Mouse (Mus musculus) urinary bladder, postnatal 10 days (tissue): ENCODE results near the gene Adtrp.

Source experiments
- DNase-seq: peaks from one replicate; pipeline ENCODE4 v3.0.0; 2022; ENCODE audit warnings: low spot score

The Adtrp gene

DNA sequence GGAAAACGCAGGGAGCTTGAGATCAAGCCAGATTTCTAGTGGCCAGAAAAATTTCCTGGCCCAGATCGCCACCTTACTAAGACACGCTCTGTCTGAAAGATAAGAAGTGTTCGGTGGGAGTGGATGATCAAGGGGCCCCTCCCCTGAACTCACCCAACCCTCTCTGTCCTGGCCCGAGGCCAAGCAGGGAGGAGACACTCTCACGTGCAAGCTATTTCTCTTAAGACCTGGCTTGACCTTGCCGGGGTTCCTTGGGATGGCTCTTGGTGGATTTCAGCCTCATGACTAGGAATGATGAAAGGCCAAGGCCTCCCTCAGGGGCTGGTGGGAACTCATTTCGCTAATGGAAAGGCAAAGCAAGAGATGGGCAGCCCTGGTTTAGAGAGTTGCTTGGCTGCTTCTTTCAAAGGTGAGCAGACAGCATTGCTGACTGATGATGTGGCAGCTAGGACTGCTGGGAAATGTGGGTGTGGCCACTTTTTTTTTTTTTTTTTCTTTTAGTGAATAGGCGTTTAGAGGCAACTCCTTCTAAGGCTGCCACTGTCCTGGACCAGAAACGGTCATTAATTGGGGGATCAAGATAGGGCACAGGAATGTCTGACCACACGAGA is at the start of gene Adtrp:
Adtrp (minus strand) TSS at position 169 of the 611 bp plus-strand sequence.
- no peak for DNase-seq

DNA sequence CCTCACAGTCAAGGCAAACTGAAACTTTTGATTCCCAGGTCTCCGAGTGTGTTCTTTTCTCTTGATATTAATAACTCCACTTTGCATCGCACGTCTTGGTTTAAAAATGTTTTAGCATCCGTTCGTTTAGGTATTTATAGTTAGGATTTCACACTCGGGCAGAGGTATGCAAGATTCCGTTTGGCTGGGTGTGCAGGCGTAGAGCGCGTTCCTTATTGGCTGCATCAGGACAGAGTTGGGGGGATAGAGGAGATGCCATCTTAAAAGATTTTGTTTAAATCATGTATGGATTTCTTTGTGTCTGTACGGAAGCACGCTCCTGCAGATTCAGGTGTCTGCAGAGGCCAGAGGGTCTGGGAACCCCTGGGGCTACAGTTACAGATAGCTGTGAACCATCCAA is 44.5 kb upstream of the Adtrp start:
- DNase-seq, result no peak

DNA sequence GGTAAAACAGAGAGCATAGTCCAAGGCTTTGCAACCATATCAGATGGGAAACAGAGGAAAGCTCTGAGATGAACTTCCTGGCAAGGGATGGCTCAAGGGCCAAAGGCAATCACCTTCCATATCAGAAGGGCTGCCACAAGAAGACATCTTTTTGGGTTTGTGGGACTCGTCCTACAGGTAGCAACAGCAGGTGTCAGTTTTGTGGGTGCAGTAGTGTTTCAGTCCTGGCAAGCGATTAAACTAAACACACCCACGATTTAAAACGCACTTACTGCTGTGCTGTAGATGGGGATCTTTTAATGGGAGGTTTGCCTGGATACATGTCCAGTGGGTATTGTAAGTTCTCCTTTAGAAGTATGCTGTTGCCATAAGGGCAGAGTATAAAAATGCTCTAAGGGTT is 43.1 kb upstream of the Adtrp start:
- no peak for DNase-seq

GRCm38 (mm10) chr13:41890111-41890600 is 42.7 kb upstream of the Adtrp start:
- no peak for DNase-seq

- no peak for DNase-seq
Observed at GRCm38 (mm10) chr13:41888644-41889043, 41.2 kb upstream of the Adtrp start.

GRCm38 (mm10) chr13:41886120-41886519 is 38.6 kb upstream of the Adtrp start:
- no peak for DNase-seq

DNA sequence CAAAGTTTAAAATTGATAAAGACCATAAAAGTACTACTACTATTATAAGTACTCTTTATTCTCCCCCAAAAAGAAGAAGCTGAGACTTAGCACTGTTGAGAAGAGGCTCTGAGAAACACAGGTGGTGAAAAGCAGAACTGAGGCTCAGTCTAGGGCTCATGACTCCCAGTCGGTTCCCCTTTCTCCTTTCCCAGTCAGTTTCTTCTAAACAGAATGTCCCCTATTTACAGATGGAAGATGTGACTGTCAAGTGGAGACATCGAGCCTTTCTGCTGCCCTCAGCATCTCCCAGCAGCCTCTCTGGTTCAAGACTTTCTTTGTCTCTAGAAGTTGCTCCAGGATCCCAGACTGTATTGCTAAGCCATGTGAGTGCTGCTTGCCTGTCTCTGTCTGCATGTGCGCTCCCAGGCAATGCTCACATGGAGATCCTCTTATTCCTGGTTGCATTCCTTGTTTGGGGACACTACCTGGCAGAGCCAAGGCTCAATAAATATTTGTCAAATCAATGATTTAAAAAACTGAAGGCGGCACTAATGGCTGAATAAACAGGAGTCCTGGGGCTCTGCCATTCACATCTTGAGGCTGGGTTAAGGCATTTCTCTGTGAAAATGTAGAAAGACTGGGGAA is 36.3 kb upstream of the Adtrp start:
- DNase-seq, result no peak

GRCm38 (mm10) chr13:41881201-41881600 is 33.7 kb upstream of the Adtrp start:
- DNase-seq, result no peak

- DNase-seq, result no peak
Observed at GRCm38 (mm10) chr13:41880525-41880924, 33.0 kb upstream of the Adtrp start.

GRCm38 (mm10) chr13:41872686-41873085 is 25.2 kb upstream of the Adtrp start:
- DNase-seq, result no peak

GRCm38 (mm10) chr13:41872161-41872562 is 24.7 kb upstream of the Adtrp start:
- no peak for DNase-seq

DNA sequence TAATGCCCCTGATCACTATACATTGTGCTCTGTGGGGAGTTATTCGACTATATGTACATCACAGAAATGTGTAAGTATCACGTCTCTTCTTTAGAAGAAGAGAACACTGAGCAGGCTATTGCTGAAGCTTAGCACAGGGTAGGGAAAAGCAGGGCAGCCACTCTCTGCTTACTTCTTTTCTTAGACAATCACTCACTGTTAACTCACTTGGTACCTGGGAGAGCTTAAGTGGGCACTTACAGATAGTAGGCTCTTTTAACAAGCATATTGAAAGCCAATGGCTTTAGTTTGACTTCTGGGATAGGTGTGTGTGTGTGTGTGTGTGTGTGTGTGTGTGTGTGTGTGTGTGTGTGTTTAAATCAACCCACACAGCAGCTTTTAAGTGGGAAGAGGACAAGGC is 20.0 kb upstream of the Adtrp start:
- DNase-seq, result no peak

DNA sequence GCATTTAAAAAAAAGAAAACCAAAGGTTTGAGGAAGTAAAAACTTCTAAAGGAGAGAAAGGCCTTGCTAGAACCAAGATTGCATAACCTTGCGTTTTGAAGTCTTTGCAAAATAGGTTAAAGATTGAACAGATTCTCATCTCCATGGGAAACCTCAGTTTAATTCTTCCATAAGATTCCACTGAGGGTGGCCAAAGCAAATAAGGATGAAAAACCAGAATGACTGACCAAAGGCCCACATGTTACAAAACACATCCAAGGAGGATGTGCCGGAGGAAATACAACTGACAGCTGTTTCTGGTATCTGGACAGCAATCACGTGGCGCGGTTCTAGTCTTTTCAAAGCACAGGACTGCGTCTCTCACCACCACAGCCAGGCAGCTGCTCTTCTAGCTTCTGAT is 18.1 kb upstream of the Adtrp start:
- DNase-seq, result no peak

DNA sequence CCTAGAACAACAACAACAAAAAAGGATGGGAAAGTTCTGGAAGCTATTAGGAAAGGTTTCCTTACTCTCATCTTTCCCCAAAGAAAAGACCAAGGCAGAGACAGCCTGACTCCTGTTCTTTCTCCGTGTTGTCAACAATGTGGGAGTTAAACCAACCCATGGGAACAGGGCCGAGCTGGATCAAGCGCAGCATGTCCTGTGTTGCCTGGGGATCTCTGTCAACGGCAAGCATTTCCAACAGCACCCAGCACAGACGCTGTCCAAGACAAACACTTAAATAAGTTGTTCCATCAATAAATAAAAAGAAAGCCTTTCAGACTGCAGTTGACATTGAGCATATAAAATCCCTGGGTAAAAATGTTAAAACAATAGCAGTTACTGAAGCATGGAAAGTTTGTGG is 17.6 kb upstream of the Adtrp start:
- no peak for DNase-seq

DNA sequence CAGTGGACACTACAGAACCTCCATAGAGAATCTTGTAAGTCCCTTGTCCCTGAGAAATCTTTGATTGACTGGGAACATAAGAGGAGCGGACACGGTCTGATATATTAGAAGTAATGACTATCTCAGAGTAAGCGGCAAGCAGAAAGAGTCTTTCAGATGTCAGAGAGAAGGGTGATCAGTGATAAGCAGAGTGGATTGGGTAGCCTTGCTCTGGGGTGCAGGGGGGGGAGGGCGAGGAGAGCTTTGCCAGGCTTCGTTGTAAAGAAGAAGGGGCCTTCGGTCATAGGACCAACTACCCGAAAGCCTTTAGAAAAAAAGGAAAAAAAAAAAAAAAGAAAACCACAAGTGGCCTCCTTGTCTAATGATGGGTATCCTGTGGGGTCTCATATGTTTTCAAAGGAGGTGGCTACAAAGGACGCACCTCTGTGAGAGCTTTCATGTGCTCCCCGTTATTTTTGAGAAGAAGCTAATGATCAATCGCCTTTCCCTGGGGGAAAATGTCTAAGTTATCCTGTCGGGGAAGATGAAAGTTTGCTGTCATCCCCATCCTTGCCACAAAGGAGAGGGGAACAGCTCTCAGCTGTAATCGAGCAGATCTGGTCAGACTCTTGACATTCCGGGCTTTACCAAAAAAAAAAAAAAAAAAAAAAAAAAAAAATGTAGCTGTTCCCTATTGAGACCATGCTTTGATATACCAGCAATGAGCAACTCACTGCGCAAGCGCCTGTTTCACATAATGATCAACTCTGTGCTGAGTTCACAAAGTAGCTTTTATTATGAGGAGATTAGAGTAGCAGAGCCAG is 13.3 kb upstream of the Adtrp start:
- DNase-seq, result no peak

DNA sequence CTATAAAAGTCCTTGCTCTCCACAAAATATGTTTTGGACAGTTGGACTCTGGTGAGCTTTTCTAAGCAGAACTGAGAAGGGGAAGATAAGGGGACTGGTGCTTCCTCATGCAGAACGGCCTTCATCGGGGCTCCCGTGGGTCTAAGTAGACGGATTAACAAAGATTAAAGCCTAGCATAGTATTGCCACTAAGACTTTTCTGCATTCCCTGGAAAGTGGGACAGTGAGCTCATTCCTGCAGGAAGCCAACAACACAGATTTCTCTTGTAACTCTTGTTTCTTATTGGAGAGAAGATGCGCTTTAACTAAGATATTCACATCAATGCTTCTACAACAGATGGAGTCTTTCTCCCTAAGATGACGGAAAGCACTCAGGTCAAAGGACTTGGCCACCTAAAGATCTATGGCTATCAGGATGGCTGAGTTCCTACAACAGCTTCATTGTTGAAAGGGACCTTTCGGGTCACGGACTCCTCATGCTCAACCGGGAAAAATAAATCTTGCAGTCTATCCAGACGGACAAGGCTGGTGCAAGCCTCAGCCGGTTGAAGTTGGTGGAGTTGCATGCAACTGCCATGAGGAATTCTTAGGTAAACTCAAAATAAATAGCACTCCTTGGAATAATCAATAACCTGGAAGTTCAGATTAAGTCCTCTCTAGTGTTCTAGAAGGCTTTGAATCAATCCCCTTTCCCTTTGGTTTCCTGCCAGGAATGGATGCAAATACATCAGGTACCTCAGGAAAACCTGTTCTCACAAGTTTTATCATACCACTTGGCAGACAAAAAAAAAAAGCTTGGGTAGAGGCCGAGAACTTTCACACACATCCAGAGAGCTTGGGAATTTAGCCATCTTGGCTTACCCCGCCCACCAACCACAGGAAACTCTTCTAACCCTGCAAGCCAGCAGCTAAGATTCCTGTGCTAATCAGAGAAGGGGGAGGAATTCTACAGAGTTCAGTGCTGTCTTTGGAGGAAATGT is 8.0 kb upstream of the Adtrp start:
- DNase-seq, result no peak

GRCm38 (mm10) chr13:41850727-41851378 is 3.4 kb upstream of the Adtrp start:
- DNase-seq, result no peak

- no peak for DNase-seq
Observed at GRCm38 (mm10) chr13:41846516-41846915, 968 bp downstream of the Adtrp start.

GRCm38 (mm10) chr13:41845013-41845412 is 2.5 kb downstream of the Adtrp start:
- no peak for DNase-seq

DNA sequence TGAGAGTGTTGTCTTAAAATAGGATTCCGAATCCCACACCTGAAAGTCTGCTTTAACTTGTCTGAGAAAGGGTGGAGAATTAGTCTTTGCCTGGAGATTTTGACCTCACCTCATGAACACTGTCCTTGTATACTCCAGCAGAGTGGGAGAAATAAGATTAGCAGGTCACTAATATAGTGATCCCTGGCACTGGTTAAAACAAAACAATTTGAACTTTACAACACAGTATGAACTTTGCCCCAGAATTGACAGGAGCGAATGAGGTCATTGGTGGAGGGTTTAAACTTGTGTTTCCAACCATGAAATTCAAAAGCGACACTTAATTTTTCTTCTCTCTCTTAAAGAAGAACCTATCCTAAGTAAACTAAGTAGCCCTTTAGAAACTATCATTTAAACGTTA is 3.4 kb downstream of the Adtrp start:
- DNase-seq, result no peak

DNA sequence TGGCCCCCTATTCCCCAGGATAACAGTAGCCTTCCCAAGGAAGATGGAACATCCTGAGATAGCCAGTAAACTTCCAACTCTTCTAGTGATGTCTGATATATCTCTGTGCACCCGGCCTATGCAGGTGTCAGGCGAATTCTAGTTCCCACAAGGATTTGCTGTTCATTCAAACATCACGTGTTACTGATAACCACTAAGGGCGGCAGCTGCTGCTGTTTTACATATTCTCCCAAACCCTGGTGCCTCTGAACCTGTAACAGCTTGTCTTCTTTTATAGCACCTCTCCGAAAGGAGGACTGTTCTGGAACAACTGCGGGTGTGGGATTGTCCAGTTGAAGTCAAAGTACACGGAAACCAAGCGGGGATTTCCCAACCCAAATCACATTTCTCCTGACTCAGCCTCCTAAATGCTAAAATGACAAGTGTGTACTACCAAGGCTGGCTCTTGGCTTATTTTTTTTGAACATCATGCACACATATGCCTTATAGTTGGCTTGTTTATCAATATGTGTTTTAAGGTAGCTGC is 13.8 kb downstream of the Adtrp start:
- no peak for DNase-seq
